Mouse (Mus musculus) embryonic fibroblast, embryonic 13.5 days (primary cell): Measurements from ENCODE around the gene Gm10644. TPM values are rescaled to one million over a fixed set of nuclear protein-coding genes. Genes with fewer than 3 reads are reported as not detected.
A peak's percentile ranks its signal among the peaks of the same experiment; 100 is the strongest.

Source experiments
- H3K27ac ChIP-seq: 2 replicates; pipeline ENCODE4 v1.5.1; 2012; ENCODE audit warnings: low read length, control low read depth, inconsistent platforms; ENCODE audit not compliant: insufficient read depth
- H3K4me1 ChIP-seq: 2 replicates; pipeline ENCODE4 v1.6.1; 2011; ENCODE audit warnings: low read length; ENCODE audit not compliant: control insufficient read depth, insufficient read depth
- H3K4me3 ChIP-seq: 2 replicates; pipeline ENCODE4 v1.5.1; 2011; ENCODE audit warnings: mild to moderate bottlenecking, control low read depth, low read length; ENCODE audit not compliant: insufficient read depth
- CTCF ChIP-seq: IDR thresholded peaks from 2 replicates; pipeline ENCODE4 v1.5.1; 2011; ENCODE audit warnings: mild to moderate bottlenecking, control low read depth, low read length, moderate library complexity, borderline replicate concordance; ENCODE audit not compliant: insufficient read depth
- POLR2A ChIP-seq: IDR thresholded peaks from 2 replicates; pipeline ENCODE4 v1.6.1; 2011; ENCODE audit warnings: low read depth, mild to moderate bottlenecking, control low read depth, low read length, moderate library complexity
- polyA plus RNA-seq: library from polyadenylated mRNA; stranded (reverse); fragments of >200 nt; gene quantifications from 2 replicates; pipeline ENCODE4 v1.2.4, GENCODE M21; 2011; ENCODE audit warnings: low read depth; ENCODE audit not compliant: missing spikeins, insufficient read length

The Gm10644 gene
- polyA plus RNA-seq, 1 experiment, result not detected

DNA sequence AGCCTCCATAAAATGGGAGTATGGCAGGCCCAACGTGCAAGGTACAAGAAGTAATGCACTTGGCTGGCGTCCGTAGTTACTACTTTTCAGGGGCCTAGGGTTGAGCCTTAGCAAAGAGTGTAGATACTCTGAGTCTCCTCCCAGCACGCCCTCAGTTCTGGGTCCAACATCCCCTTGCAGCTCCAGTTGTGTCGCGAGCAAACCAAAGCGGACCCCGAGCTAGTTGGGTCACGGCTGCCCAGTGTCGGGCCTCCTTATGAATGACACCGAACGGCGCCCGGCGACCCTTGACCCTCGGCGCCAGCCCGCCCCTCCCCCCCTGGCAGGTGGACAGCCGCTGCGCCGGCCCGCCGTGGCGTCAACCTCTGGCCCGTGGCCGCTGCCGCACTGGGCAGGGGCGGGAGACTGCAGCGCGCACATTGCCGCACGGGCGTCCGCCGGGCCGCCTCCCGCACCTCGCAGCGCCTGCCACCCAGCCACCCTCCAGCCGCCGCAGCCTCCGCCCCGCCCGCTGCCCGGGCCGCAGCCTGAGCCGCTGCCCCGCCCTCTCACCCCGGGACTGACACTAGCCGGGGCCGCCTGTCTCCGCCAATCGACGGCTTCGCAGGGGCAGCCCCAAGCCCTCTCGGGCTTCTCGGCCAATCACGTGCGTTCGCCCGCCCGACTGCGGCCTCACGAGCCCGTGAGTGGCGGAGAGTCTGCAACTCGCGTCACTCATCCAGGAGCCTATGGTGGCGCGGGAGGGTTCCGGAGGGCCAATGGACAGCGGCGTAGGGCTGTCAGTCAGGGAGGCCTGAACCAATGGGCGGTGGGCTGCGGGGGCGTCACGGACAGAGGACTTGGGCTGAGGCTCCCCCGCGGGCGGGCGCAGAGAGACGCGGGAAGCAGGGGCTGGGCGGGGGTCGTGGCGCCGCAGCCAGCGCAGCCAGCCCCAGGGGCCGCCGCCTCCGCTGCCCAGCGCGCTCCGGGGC, 17.4 kb upstream of the Gm10644 start, which contains the start of gene Prkaca:
Prkaca (plus strand) TSS at position 844 of the 971 bp plus-strand sequence.
- H3K4me1 ChIP-seq, result peaks cover 9% of the 10 kb centered on the region
- H3K27ac ChIP-seq, result no peak within 1 kb of the TSS
- TF ChIP-seq POLR2A (peak; percentile 56), CTCF (no peak)
- peak within 1 kb of the TSS; percentile 79 for H3K4me3 ChIP-seq

GRCm38 (mm10) chr8:83971661-83972060, 16.7 kb upstream of the Gm10644 start:
- peaks cover 6% of the 10 kb centered on the region for H3K4me1 ChIP-seq
- TF ChIP-seq CTCF (no peak), POLR2A (no peak)
- no peak overlapping the region for H3K27ac ChIP-seq
- H3K4me3 ChIP-seq, result no peak overlapping the region

- TF ChIP-seq POLR2A (no peak; the same call in 1 of the 2 replicates), CTCF (no peak)
- Histone ChIP-seq H3K4me3 (no peak overlapping the region), H3K4me1 (peaks cover 6% of the 10 kb centered on the region), H3K27ac (no peak overlapping the region)
These were observed 16.1 kb upstream of the Gm10644 start for GRCm38 (mm10) chr8:83971121-83971520.

- Histone ChIP-seq H3K27ac (no peak overlapping the region), H3K4me1 (peaks cover 6% of the 10 kb centered on the region), H3K4me3 (no peak overlapping the region)
- no peak for TF ChIP-seq POLR2A
These were observed 12.7 kb upstream of the Gm10644 start for GRCm38 (mm10) chr8:83967701-83968100.

- Histone ChIP-seq H3K4me1 (no peaks in the 10 kb centered on the region), H3K27ac (no peak overlapping the region), H3K4me3 (no peak overlapping the region)
- no peak for TF ChIP-seq POLR2A
- TF ChIP-seq CTCF, result no peak
These were observed 9.2 kb upstream of the Gm10644 start for GRCm38 (mm10) chr8:83964015-83964765.

DNA sequence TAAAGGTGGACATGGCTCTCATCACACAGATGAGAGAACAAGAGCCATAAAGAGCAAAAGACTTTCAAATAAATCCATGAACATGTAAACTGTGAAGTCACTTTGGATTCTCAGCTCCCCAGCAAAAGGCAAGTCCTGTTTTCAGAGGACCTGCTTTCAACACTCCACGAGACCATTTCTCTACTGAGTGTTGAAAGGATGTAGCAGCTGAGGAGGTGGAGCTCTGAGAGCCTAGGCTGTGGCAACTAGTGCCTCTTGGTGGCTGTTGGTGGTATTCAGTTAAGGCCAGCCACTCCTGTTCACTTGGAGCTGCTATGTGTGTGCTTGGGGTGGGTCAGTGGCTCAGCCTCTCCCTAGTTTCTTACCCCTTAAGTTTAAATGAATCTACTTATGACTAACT, 1.8 kb upstream of the Gm10644 start:
- Histone ChIP-seq H3K4me3 (peak overlapping the region; percentile 87), H3K27ac (no peak overlapping the region), H3K4me1 (0 out of 2 replicates have a peak, but pooled peaks cover 4% of the 10 kb centered on the region)
- TF ChIP-seq POLR2A, result no peak

GRCm38 (mm10) chr8:83955958-83956218, 883 bp upstream of the Gm10644 start:
- Histone ChIP-seq H3K4me3 (peak overlapping the region; percentile 87), H3K4me1 (0 out of 2 replicates have a peak, but pooled peaks cover 4% of the 10 kb centered on the region), H3K27ac (no peak overlapping the region)
- TF ChIP-seq CTCF, result no peak
- no peak for TF ChIP-seq POLR2A

- TF ChIP-seq CTCF (no peak), POLR2A (no peak)
- Histone ChIP-seq H3K4me1 (0 out of 2 replicates have a peak, but pooled peaks cover 4% of the 10 kb centered on the region), H3K4me3 (peak overlapping the region; percentile 45), H3K27ac (no peak overlapping the region)
These were observed 278 bp downstream of the Gm10644 start for GRCm38 (mm10) chr8:83954749-83955105.

DNA sequence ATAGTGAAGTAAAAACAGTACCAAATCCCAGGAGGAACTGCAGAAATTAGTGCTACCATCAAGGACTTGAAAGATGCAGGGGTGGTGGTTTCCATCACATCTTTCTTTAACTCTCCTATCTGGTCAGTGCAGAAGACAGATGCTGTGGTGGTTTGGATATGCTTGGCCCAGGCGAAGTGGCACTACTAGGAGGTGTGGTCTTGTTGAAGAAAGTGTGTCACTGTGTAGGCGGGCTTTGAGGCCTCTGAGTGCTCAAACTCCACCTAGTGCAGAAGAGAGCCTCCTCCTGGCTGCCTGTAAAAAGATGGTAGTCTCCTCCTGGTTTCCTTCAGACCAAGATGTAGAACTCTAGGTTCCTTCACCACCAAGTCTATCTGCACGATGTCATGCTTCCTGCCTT, 9.5 kb downstream of the Gm10644 start:
- TF ChIP-seq POLR2A (no peak), CTCF (no peak)
- Histone ChIP-seq H3K27ac (no peak overlapping the region), H3K4me1 (no peaks in the 10 kb centered on the region), H3K4me3 (no peak overlapping the region)

- no peak overlapping the region for H3K4me3 ChIP-seq
These were observed 12.6 kb downstream of the Gm10644 start for GRCm38 (mm10) chr8:83942446-83942845.

More at GRCm38 (mm10) chr8:83942446-83942845, 12.6 kb downstream of the Gm10644 start:
- TF ChIP-seq CTCF, result no peak
- TF ChIP-seq POLR2A, result no peak
- H3K27ac ChIP-seq, result no peak overlapping the region
- no peaks in the 10 kb centered on the region for H3K4me1 ChIP-seq
